Mouse (Mus musculus) liver, embryonic 14.5 days (tissue): ENCODE results near the gene Ric1.

Source experiments
- CTCF ChIP-seq: IDR thresholded peaks from 2 replicates; pipeline ENCODE4 v1.5.1; 2016; ENCODE audit warnings: antibody characterized with exemption, low read depth, control low read depth
- EP300 ChIP-seq: IDR thresholded peaks from 2 replicates; pipeline ENCODE4 v1.6.1; 2016; ENCODE audit warnings: antibody characterized with exemption, low read depth

GRCm38 (mm10) chr19:29647651-29648549 is 125.8 kb downstream of the Ric1 start, which contains the start of gene Ermp1:
- TF ChIP-seq EP300 = peak; percentile 31; the same call in 1 of the 2 replicates
- peak; percentile 98 for TF ChIP-seq CTCF
